Mouse (Mus musculus) CH12.LX (cell line): Measurements from ENCODE around the gene Prss41. TPM values are rescaled to one million over a fixed set of nuclear protein-coding genes. Genes with fewer than 3 reads are reported as not detected.

Source experiments
- DNase-seq: peaks from one replicate; pipeline ENCODE4 v3.0.0-alpha.2; 2013; ENCODE audit errors: extremely low read depth
- H3K27ac ChIP-seq: 2 replicates; pipeline ENCODE4 v1.5.1; 2012; ENCODE audit warnings: low read depth, mild to moderate bottlenecking, control low read depth, moderate library complexity; ENCODE audit not compliant: insufficient read depth
- H3K27me3 ChIP-seq: replicated peaks from 2 replicates; pipeline ENCODE3; 2012; ENCODE audit warnings: inconsistent platforms
- H3K36me3 ChIP-seq, 2 experiments: replicated peaks in 1 of 2; 2 replicates each; pipeline versions ENCODE3 to v1.6.1; 2012; ENCODE audit warnings: inconsistent platforms in 1 of 2, low read length in 1 of 2, mild to moderate bottlenecking in 1 of 2, mixed read lengths in 1 of 2, moderate library complexity in 1 of 2; ENCODE audit not compliant: control insufficient read depth in 1 of 2, insufficient read depth in 1 of 2
- H3K4me1 ChIP-seq, 2 experiments: 2 replicates each; pipeline ENCODE4 v1.6.1; 2012; ENCODE audit warnings: inconsistent platforms in 1 of 2, moderate library complexity in 1 of 2; ENCODE audit not compliant: insufficient read depth in 2 of 2, control insufficient read depth in 1 of 2
- H3K4me2 ChIP-seq: 2 replicates; pipeline ENCODE4 v1.6.1; 2012; ENCODE audit warnings: low read depth, mild to moderate bottlenecking, control low read depth; ENCODE audit not compliant: poor library complexity, insufficient read depth, severe bottlenecking
- H3K4me3 ChIP-seq, 3 experiments: fragments of 150-350 bp in 1 of 3; sonication (generic) in 1 of 3; replicated peaks in 1 of 3; 2 replicates each; pipeline versions ENCODE3 to v1.5.1; 2011 to 2012; ENCODE audit warnings: low read depth in 2 of 3, low read length in 2 of 3, mild to moderate bottlenecking in 2 of 3, moderate library complexity in 2 of 3, control low read depth in 1 of 3, improper control_type of control experiment in 1 of 3, inconsistent platforms in 1 of 3, mixed read lengths in 1 of 3; ENCODE audit not compliant: poor library complexity in 1 of 3
- H3K79me2 ChIP-seq: replicated peaks from 2 replicates; pipeline ENCODE4 v1.6.1; 2012; ENCODE audit warnings: mild to moderate bottlenecking, moderate library complexity; ENCODE audit not compliant: control insufficient read depth, poor library complexity, insufficient read depth, severe bottlenecking; ENCODE audit errors: extremely low read depth
- H3K9ac ChIP-seq: 2 replicates; pipeline ENCODE4 v1.6.1; 2012; ENCODE audit warnings: low read depth, mild to moderate bottlenecking, control low read depth, moderate library complexity; ENCODE audit not compliant: insufficient read depth
- H3K9me3 ChIP-seq: replicated peaks from 2 replicates; pipeline ENCODE3; 2012; ENCODE audit warnings: low read length, inconsistent platforms, mixed read lengths
- CHD1 ChIP-seq: IDR thresholded peaks from 2 replicates; pipeline ENCODE4 v1.6.1; 2012; ENCODE audit warnings: low read depth, low read length, improper control_type of control experiment, inconsistent platforms
- ELF1 ChIP-seq: IDR thresholded peaks from 2 replicates; pipeline ENCODE4 v1.6.1; 2014; ENCODE audit warnings: low read depth, mild to moderate bottlenecking, inconsistent platforms, low read length, improper control_type of control experiment
- HCFC1 ChIP-seq: IDR thresholded peaks from 2 replicates; pipeline ENCODE4 v1.6.1; 2012; ENCODE audit warnings: low read depth, mild to moderate bottlenecking, inconsistent platforms, low read length, improper control_type of control experiment
- JUND ChIP-seq: conservative IDR thresholded peaks from 2 replicates; pipeline ENCODE4 v1.6.1; 2011; ENCODE audit warnings: low read depth, low read length, improper control_type of control experiment
- MAX ChIP-seq: IDR thresholded peaks from 2 replicates; pipeline ENCODE4 v1.6.1; 2011; ENCODE audit warnings: low read length, improper control_type of control experiment
- MAZ ChIP-seq: IDR thresholded peaks from 2 replicates; pipeline ENCODE4 v1.6.1; 2012; ENCODE audit warnings: low read depth, mild to moderate bottlenecking, inconsistent platforms, low read length, improper control_type of control experiment, moderate library complexity
- MYC ChIP-seq: IDR thresholded peaks from 2 replicates; pipeline ENCODE4 v1.6.1; 2011; ENCODE audit warnings: low read depth, mild to moderate bottlenecking, improper control_type of control experiment, low read length
- NRF1 ChIP-seq: IDR thresholded peaks from 2 replicates; pipeline ENCODE4 v1.6.1; 2014; ENCODE audit warnings: low read depth, mild to moderate bottlenecking, inconsistent platforms, low read length, improper control_type of control experiment, moderate library complexity
- PAX5 ChIP-seq: IDR thresholded peaks from 2 replicates; pipeline ENCODE4 v1.6.1; 2012; ENCODE audit warnings: low read length, inconsistent platforms, mixed read lengths
- POLR2A ChIP-seq: IDR thresholded peaks from 2 replicates; pipeline ENCODE4 v1.6.1; 2011; ENCODE audit warnings: low read depth, mild to moderate bottlenecking, improper control_type of control experiment, low read length
- RAD21 ChIP-seq: IDR thresholded peaks from 2 replicates; pipeline ENCODE4 v1.6.1; 2011; ENCODE audit warnings: low read depth, mild to moderate bottlenecking, low read length, improper control_type of control experiment, moderate library complexity
- RCOR1 ChIP-seq: conservative IDR thresholded peaks from 2 replicates; pipeline ENCODE4 v1.6.1; 2012; ENCODE audit warnings: low read depth, mild to moderate bottlenecking, inconsistent platforms, low read length, improper control_type of control experiment
- SMC3 ChIP-seq: IDR thresholded peaks from 2 replicates; pipeline ENCODE4 v1.6.1; 2011; ENCODE audit warnings: low read depth, low read length, improper control_type of control experiment
- TBP ChIP-seq: conservative IDR thresholded peaks from 2 replicates; pipeline ENCODE4 v1.6.1; 2011; ENCODE audit warnings: low read depth, low read length, improper control_type of control experiment
- TCF12 ChIP-seq: IDR thresholded peaks from 2 replicates; pipeline ENCODE4 v1.6.1; 2014; ENCODE audit warnings: low read depth, mild to moderate bottlenecking, inconsistent platforms, low read length, improper control_type of control experiment
- USF2 ChIP-seq: conservative IDR thresholded peaks from 2 replicates; pipeline ENCODE4 v1.6.1; 2011; ENCODE audit warnings: low read depth, low read length, improper control_type of control experiment
- ZC3H11A ChIP-seq: IDR thresholded peaks from 2 replicates; pipeline ENCODE4 v1.6.1; 2012; ENCODE audit warnings: low read depth, mild to moderate bottlenecking, inconsistent platforms, low read length, improper control_type of control experiment
- ZKSCAN1 ChIP-seq: IDR thresholded peaks from 2 replicates; pipeline ENCODE4 v1.6.1; 2012; ENCODE audit warnings: low read depth, inconsistent platforms, low read length, improper control_type of control experiment, borderline replicate concordance
- ZMIZ1 ChIP-seq: IDR thresholded peaks from 2 replicates; pipeline ENCODE4 v1.6.1; 2012; ENCODE audit warnings: low read depth, mild to moderate bottlenecking, inconsistent platforms, low read length, improper control_type of control experiment
- ZNF384 ChIP-seq: IDR thresholded peaks from 2 replicates; pipeline ENCODE4 v1.6.1; 2012; ENCODE audit warnings: low read depth, low read length, improper control_type of control experiment, inconsistent platforms
- dilution Hi-C: fragments of 300-500 bp; cut with MboI; formaldehyde crosslinking; loops from 2 replicates; pipeline ENCODE4 v1.14.3; 2020; ENCODE audit warnings: low sequenced_read_pairs; ENCODE audit not compliant: extremely low pct_unique_long_range_greater_than_20kb, extremely low pct_ligation_motif_present
- in situ Hi-C: fragments of 300-500 bp; cut with MboI; formaldehyde crosslinking; loops from 3 replicates; pipeline ENCODE4 v1.14.3; 2019; ENCODE audit warnings: low sequenced_read_pairs, low pct_ligation_motif_present, low pct_unique_long_range_greater_than_20kb, mixed read lengths
- polyA plus RNA-seq: library from polyadenylated mRNA; unstranded; fragments of >175 nt; gene quantifications from 2 replicates; pipeline ENCODE4 v1.2.1, GENCODE M21; 2012; ENCODE audit warnings: low read depth; ENCODE audit not compliant: insufficient read length
- total RNA-seq, 2 experiments: library from RNA; depleted of rRNA; stranded (reverse); fragments of 300-350 nt in 1 of 2; fragments of >200 nt in 1 of 2; gene quantifications; 2 replicates each; pipeline ENCODE4 v1.2.3; 2012 to 2014

Gene Prss41
- total and polyA plus RNA-seq, 3 experiments, result 0.16 to 1.0 (median 0.24) TPM

GRCm38 (mm10) chr17:23868513-23868912, 24.5 kb upstream of the Prss41 start:
- H3K9me3 ChIP-seq, result peaks cover 13% of the 10 kb centered on the region
- H3K4me3 ChIP-seq, result no peak overlapping the region
- H3K4me2 ChIP-seq, result no peak overlapping the region
- H3K4me1 ChIP-seq, result no peaks in the 10 kb centered on the region
- in situ Hi-C loops (loop anchor here (10.0 kb wide), 1 partner anchor 96 kb away; no protein-coding TSS in a partner anchor), dilution Hi-C loops (no loop called here)
- DNase-seq, result no peak
- no peaks in the 10 kb centered on the region for H3K36me3 ChIP-seq
- no peaks in the 10 kb centered on the region for H3K79me2 ChIP-seq
- H3K27me3 ChIP-seq, result peaks cover 23% of the 10 kb centered on the region
- H3K9ac ChIP-seq, result no peak overlapping the region
- no peak overlapping the region for H3K27ac ChIP-seq
- TF ChIP-seq CHD1, result no peak
- no peak for TF ChIP-seq TCF12
- no peak for TF ChIP-seq ZC3H11A
- no peak for TF ChIP-seq USF2
- no peak for TF ChIP-seq POLR2A
- TF ChIP-seq ZNF384, result no peak

GRCm38 (mm10) chr17:23867756-23868155, 23.8 kb upstream of the Prss41 start, which contains the start of gene Prss21:
Gene Prss21 (plus strand): TSS chr17:23868056.
- no peaks in the 10 kb centered on the region for H3K36me3 ChIP-seq
- peaks cover 13% of the 10 kb centered on the region for H3K9me3 ChIP-seq
- TF ChIP-seq USF2 (no peak), ZNF384 (no peak), PAX5 (no peak), RCOR1 (no peak), ELF1 (no peak), HCFC1 (no peak), NRF1 (no peak)
- no peak within 1 kb of the TSS for H3K27ac ChIP-seq
- H3K79me2 ChIP-seq, result no peaks in the 10 kb centered on the region
- H3K27me3 ChIP-seq, result peaks cover 22% of the 10 kb centered on the region
- H3K4me2 ChIP-seq, result no peak within 1 kb of the TSS
- H3K4me3 ChIP-seq, result no peak within 1 kb of the TSS
- in situ Hi-C loops (loop anchor here (10.0 kb wide), 1 partner anchor 97 kb away; no protein-coding TSS in a partner anchor), dilution Hi-C loops (no loop called here)
- H3K9ac ChIP-seq, result no peak within 1 kb of the TSS
- H3K4me1 ChIP-seq, result no peaks in the 10 kb centered on the region
- no peak for DNase-seq

- Histone ChIP-seq H3K9ac (no peak overlapping the region), H3K27ac (no peak overlapping the region), H3K9me3 (peaks cover 8% of the 10 kb centered on the region)
- DNase-seq, result no peak
- in situ Hi-C loops, result loop anchor here (10.0 kb wide), 1 partner anchor 102 kb away; no protein-coding TSS in a partner anchor
- TF ChIP-seq ZKSCAN1 (no peak), RAD21 (no peak), ZMIZ1 (no peak), HCFC1 (no peak), SMC3 (no peak), MAX (no peak), JUND (no peak), USF2 (no peak), MAZ (no peak), TBP (no peak), MYC (no peak), ELF1 (no peak)
- TF ChIP-seq, all 38 proteins: peak for 0
- no peak overlapping the region for H3K4me2 ChIP-seq
- H3K4me1 ChIP-seq, result peaks cover 0 to 6% of the 10 kb centered on the region in 2 experiments; a peak in 1 of 4 replicates
- no peak overlapping the region for H3K4me3 ChIP-seq
- no peaks in the 10 kb centered on the region for H3K36me3 ChIP-seq
- dilution Hi-C loops, result no loop called here
- no peaks in the 10 kb centered on the region for H3K79me2 ChIP-seq
- H3K27me3 ChIP-seq, result peaks cover 21% of the 10 kb centered on the region
These were observed 19.0 kb upstream of the Prss41 start for GRCm38 (mm10) chr17:23862926-23863325.
